Mouse (Mus musculus) CH12.LX (cell line): Measurements from ENCODE around the gene Myo1d. TPM values are rescaled to one million over a fixed set of nuclear protein-coding genes. Genes with fewer than 3 reads are reported as not detected.

ENCODE experiments used
- DNase-seq: peaks from one replicate; pipeline ENCODE4 v3.0.0-alpha.2; 2013; ENCODE audit errors: extremely low read depth
- H3K27ac ChIP-seq: 2 replicates; pipeline ENCODE4 v1.5.1; 2012; ENCODE audit warnings: low read depth, mild to moderate bottlenecking, control low read depth, moderate library complexity; ENCODE audit not compliant: insufficient read depth
- H3K27me3 ChIP-seq: replicated peaks from 2 replicates; pipeline ENCODE3; 2012; ENCODE audit warnings: inconsistent platforms
- H3K36me3 ChIP-seq, 2 experiments: replicated peaks in 1 of 2; 2 replicates each; pipeline versions ENCODE3 to v1.6.1; 2012; ENCODE audit warnings: inconsistent platforms in 1 of 2, low read length in 1 of 2, mild to moderate bottlenecking in 1 of 2, mixed read lengths in 1 of 2, moderate library complexity in 1 of 2; ENCODE audit not compliant: control insufficient read depth in 1 of 2, insufficient read depth in 1 of 2
- H3K4me1 ChIP-seq, 2 experiments: 2 replicates each; pipeline ENCODE4 v1.6.1; 2012; ENCODE audit warnings: inconsistent platforms in 1 of 2, moderate library complexity in 1 of 2; ENCODE audit not compliant: insufficient read depth in 2 of 2, control insufficient read depth in 1 of 2
- H3K4me2 ChIP-seq: 2 replicates; pipeline ENCODE4 v1.6.1; 2012; ENCODE audit warnings: low read depth, mild to moderate bottlenecking, control low read depth; ENCODE audit not compliant: poor library complexity, insufficient read depth, severe bottlenecking
- H3K4me3 ChIP-seq, 3 experiments: fragments of 150-350 bp in 1 of 3; sonication (generic) in 1 of 3; replicated peaks in 1 of 3; 2 replicates each; pipeline versions ENCODE3 to v1.5.1; 2011 to 2012; ENCODE audit warnings: low read depth in 2 of 3, low read length in 2 of 3, mild to moderate bottlenecking in 2 of 3, moderate library complexity in 2 of 3, control low read depth in 1 of 3, improper control_type of control experiment in 1 of 3, inconsistent platforms in 1 of 3, mixed read lengths in 1 of 3; ENCODE audit not compliant: poor library complexity in 1 of 3
- H3K79me2 ChIP-seq: replicated peaks from 2 replicates; pipeline ENCODE4 v1.6.1; 2012; ENCODE audit warnings: mild to moderate bottlenecking, moderate library complexity; ENCODE audit not compliant: control insufficient read depth, poor library complexity, insufficient read depth, severe bottlenecking; ENCODE audit errors: extremely low read depth
- H3K9ac ChIP-seq: 2 replicates; pipeline ENCODE4 v1.6.1; 2012; ENCODE audit warnings: low read depth, mild to moderate bottlenecking, control low read depth, moderate library complexity; ENCODE audit not compliant: insufficient read depth
- H3K9me3 ChIP-seq: replicated peaks from 2 replicates; pipeline ENCODE3; 2012; ENCODE audit warnings: low read length, inconsistent platforms, mixed read lengths
- CHD1 ChIP-seq: IDR thresholded peaks from 2 replicates; pipeline ENCODE4 v1.6.1; 2012; ENCODE audit warnings: low read depth, low read length, improper control_type of control experiment, inconsistent platforms
- CHD2 ChIP-seq: IDR thresholded peaks from 2 replicates; pipeline ENCODE4 v1.6.1; 2011; ENCODE audit warnings: low read length, improper control_type of control experiment
- CTCF ChIP-seq, 2 experiments: IDR thresholded peaks in 1 of 2; conservative IDR thresholded peaks in 1 of 2; 2 replicates each; pipeline ENCODE4 v1.5.1; 2011 to 2012; ENCODE audit warnings: low read depth in 2 of 2, low read length in 2 of 2, improper control_type of control experiment in 1 of 2, inconsistent platforms in 1 of 2, mild to moderate bottlenecking in 1 of 2, moderate library complexity in 1 of 2
- ELF1 ChIP-seq: IDR thresholded peaks from 2 replicates; pipeline ENCODE4 v1.6.1; 2014; ENCODE audit warnings: low read depth, mild to moderate bottlenecking, inconsistent platforms, low read length, improper control_type of control experiment
- EP300 ChIP-seq: IDR thresholded peaks from 2 replicates; pipeline ENCODE4 v1.6.1; 2011; ENCODE audit warnings: low read length, improper control_type of control experiment
- IRF4 ChIP-seq: IDR thresholded peaks from 2 replicates; pipeline ENCODE4 v1.6.1; 2014; ENCODE audit warnings: low read depth, mild to moderate bottlenecking, inconsistent platforms, low read length, improper control_type of control experiment
- KAT2A ChIP-seq: IDR thresholded peaks from 2 replicates; pipeline ENCODE4 v1.6.1; 2012; ENCODE audit warnings: low read length, improper control_type of control experiment, inconsistent platforms; ENCODE audit not compliant: insufficient replicate concordance
- MXI1 ChIP-seq: IDR thresholded peaks from 2 replicates; pipeline ENCODE4 v1.6.1; 2011; ENCODE audit warnings: mild to moderate bottlenecking, low read depth, low read length, improper control_type of control experiment
- MYC ChIP-seq: IDR thresholded peaks from 2 replicates; pipeline ENCODE4 v1.6.1; 2011; ENCODE audit warnings: low read depth, mild to moderate bottlenecking, improper control_type of control experiment, low read length
- NELFE ChIP-seq: IDR thresholded peaks from 2 replicates; pipeline ENCODE4 v1.6.1; 2011; ENCODE audit warnings: low read depth, low read length, improper control_type of control experiment
- SMC3 ChIP-seq: IDR thresholded peaks from 2 replicates; pipeline ENCODE4 v1.6.1; 2011; ENCODE audit warnings: low read depth, low read length, improper control_type of control experiment
- UBTF ChIP-seq: IDR thresholded peaks from 2 replicates; pipeline ENCODE4 v1.6.1; 2012; ENCODE audit warnings: low read depth, mild to moderate bottlenecking, inconsistent platforms, low read length, improper control_type of control experiment, moderate library complexity
- USF1 ChIP-seq: IDR thresholded peaks from 2 replicates; pipeline ENCODE4 v1.6.1; 2014; ENCODE audit warnings: low read depth, mild to moderate bottlenecking, inconsistent platforms, low read length, improper control_type of control experiment
- USF2 ChIP-seq: conservative IDR thresholded peaks from 2 replicates; pipeline ENCODE4 v1.6.1; 2011; ENCODE audit warnings: low read depth, low read length, improper control_type of control experiment
- ZC3H11A ChIP-seq: IDR thresholded peaks from 2 replicates; pipeline ENCODE4 v1.6.1; 2012; ENCODE audit warnings: low read depth, mild to moderate bottlenecking, inconsistent platforms, low read length, improper control_type of control experiment
- ZKSCAN1 ChIP-seq: IDR thresholded peaks from 2 replicates; pipeline ENCODE4 v1.6.1; 2012; ENCODE audit warnings: low read depth, inconsistent platforms, low read length, improper control_type of control experiment, borderline replicate concordance
- ZMIZ1 ChIP-seq: IDR thresholded peaks from 2 replicates; pipeline ENCODE4 v1.6.1; 2012; ENCODE audit warnings: low read depth, mild to moderate bottlenecking, inconsistent platforms, low read length, improper control_type of control experiment
- dilution Hi-C: fragments of 300-500 bp; cut with MboI; formaldehyde crosslinking; loops from 2 replicates; pipeline ENCODE4 v1.14.3; 2020; ENCODE audit warnings: low sequenced_read_pairs; ENCODE audit not compliant: extremely low pct_unique_long_range_greater_than_20kb, extremely low pct_ligation_motif_present
- in situ Hi-C: fragments of 300-500 bp; cut with MboI; formaldehyde crosslinking; loops from 3 replicates; pipeline ENCODE4 v1.14.3; 2019; ENCODE audit warnings: low sequenced_read_pairs, low pct_ligation_motif_present, low pct_unique_long_range_greater_than_20kb, mixed read lengths
- polyA plus RNA-seq: library from polyadenylated mRNA; unstranded; fragments of >175 nt; gene quantifications from 2 replicates; pipeline ENCODE4 v1.2.1, GENCODE M21; 2012; ENCODE audit warnings: low read depth; ENCODE audit not compliant: insufficient read length
- total RNA-seq, 2 experiments: library from RNA; depleted of rRNA; stranded (reverse); fragments of 300-350 nt in 1 of 2; fragments of >200 nt in 1 of 2; gene quantifications; 2 replicates each; pipeline ENCODE4 v1.2.3; 2012 to 2014

Gene Myo1d
- total and polyA plus RNA-seq, 3 experiments = 2.2 to 5.6 (median 2.9) TPM

- peaks cover 26% of the 10 kb centered on the region for H3K79me2 ChIP-seq
- dilution Hi-C loops = no loop called here
- H3K27ac ChIP-seq = no peak overlapping the region
- no peaks in the 10 kb centered on the region for H3K27me3 ChIP-seq
- no peak for DNase-seq
- in situ Hi-C loops = loop anchor here (5.0 kb wide), 2 partner anchors 77 to 182 kb away; no protein-coding TSS in a partner anchor
- no peak for TF ChIP-seq USF2
- TF ChIP-seq USF1 = no peak
- no peak for TF ChIP-seq IRF4
- H3K4me1 ChIP-seq = peaks cover 13 to 48% of the 10 kb centered on the region in 2 experiments
- H3K9me3 ChIP-seq = no peaks in the 10 kb centered on the region
- peak overlapping the region; percentile 24; the same call in 1 of the 2 replicates for H3K9ac ChIP-seq
- peaks cover 10 to 56% of the 10 kb centered on the region in 2 experiments for H3K36me3 ChIP-seq
- H3K4me3 ChIP-seq = peak overlapping the region; percentile 17 to 33 (median 26)
- H3K4me2 ChIP-seq = peak overlapping the region; percentile 54
These were observed 299.6 kb downstream of the Myo1d start for GRCm38 (mm10) chr11:80479906-80480866.

GRCm38 (mm10) chr11:80479425-80479824 is 300.4 kb downstream of the Myo1d start:
- Histone ChIP-seq H3K9me3 (no peaks in the 10 kb centered on the region), H3K36me3 (peaks cover 11 to 64% of the 10 kb centered on the region in 2 experiments), H3K79me2 (peaks cover 26% of the 10 kb centered on the region), H3K4me2 (peak overlapping the region; percentile 54), H3K27me3 (no peaks in the 10 kb centered on the region), H3K9ac (peak overlapping the region; percentile 24; the same call in 1 of the 2 replicates), H3K4me3 (peak overlapping the region; percentile 60 to 81 (median 74)), H3K27ac (no peak overlapping the region), H3K4me1 (peaks cover 13 to 54% of the 10 kb centered on the region in 2 experiments)
- no peak for TF ChIP-seq EP300
- TF ChIP-seq NELFE = no peak
- no peak for TF ChIP-seq ELF1
- no peak for TF ChIP-seq ZKSCAN1
- no peak for TF ChIP-seq CHD2
- TF ChIP-seq MXI1 = no peak
- TF ChIP-seq KAT2A = no peak
- TF ChIP-seq USF2 = no peak
- no peak for TF ChIP-seq ZMIZ1
- no peak for TF ChIP-seq ZC3H11A
- no peak for TF ChIP-seq UBTF
- TF ChIP-seq MYC = no peak
- no peak for TF ChIP-seq SMC3
- no peak for TF ChIP-seq CHD1
- TF ChIP-seq CTCF (conservative IDR thresholded peaks at IDR 0.05 in 1 of 2, IDR thresholded peaks at IDR 0.05 in 1 of 2; ENCODE audit: low read depth in 2 of 2, low read length in 2 of 2) = no peak
- in situ Hi-C loops = loop anchor here (5.0 kb wide), 2 partner anchors 78 to 183 kb away; no protein-coding TSS in a partner anchor
- dilution Hi-C loops = no loop called here
- no peak for DNase-seq
